Mouse (Mus musculus): Measurements from ENCODE around the gene Olfr1413.

DNA sequence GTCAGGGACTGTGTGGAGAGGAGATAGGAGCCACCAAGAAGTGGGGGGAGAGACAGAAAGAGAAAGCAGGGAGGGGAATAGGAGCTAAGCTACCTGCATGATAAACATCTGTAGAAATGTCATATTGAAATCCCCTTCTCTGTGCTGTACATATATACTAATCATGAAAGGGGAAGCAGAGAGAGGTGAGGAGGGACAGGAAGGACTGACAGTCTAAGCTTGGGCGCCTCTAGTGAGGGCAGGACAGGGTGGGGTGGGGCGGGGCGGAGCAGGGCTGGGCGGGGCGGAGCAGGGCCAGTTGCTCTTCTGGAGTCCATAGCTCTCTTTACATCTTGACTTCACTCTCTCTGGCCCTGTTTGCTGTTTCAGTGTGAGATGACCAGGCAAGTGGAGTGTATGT, 34.1 kb upstream of the Olfr1413 start:
- TF ChIP-seq POLR2A (IDR thresholded peaks at IDR 0.05; ENCODE audit: borderline replicate concordance, control insufficient read depth, low read depth, low read length) (no peak), CTCF (IDR thresholded peaks at IDR 0.05; ENCODE audit: control insufficient read depth, insufficient read depth, low read length) (no peak)

All from bone marrow, adult 2 months (tissue).